Mouse (Mus musculus) bone marrow, adult 2 months (tissue): ENCODE data around the gene Hs2st1. TPM values are rescaled to one million over a fixed set of nuclear protein-coding genes. Genes with fewer than 3 reads are reported as not detected.

ENCODE experiments used
- H3K27ac ChIP-seq: fragments of 200-500 bp; 2 replicates; pipeline ENCODE4 v1.5.1; 2012; ENCODE audit warnings: low read depth, mild to moderate bottlenecking, control low read depth, inconsistent platforms, low read length; ENCODE audit not compliant: control insufficient read depth, poor library complexity, insufficient read depth
- H3K4me1 ChIP-seq: fragments of 200-500 bp; 2 replicates; pipeline ENCODE4 v1.6.1; 2011; ENCODE audit warnings: low read length; ENCODE audit not compliant: control insufficient read depth, insufficient read depth
- H3K4me3 ChIP-seq: fragments of 200-500 bp; replicated peaks from 2 replicates; pipeline ENCODE3; 2011; ENCODE audit warnings: mild to moderate bottlenecking, low read depth, low read length, control low read depth; ENCODE audit not compliant: control insufficient read depth
- CTCF ChIP-seq: fragments of 200-500 bp; IDR thresholded peaks from 2 replicates; pipeline ENCODE4 v1.5.1; 2011; ENCODE audit warnings: low read length, control low read depth; ENCODE audit not compliant: control insufficient read depth, insufficient read depth
- POLR2A ChIP-seq: fragments of 200-500 bp; IDR thresholded peaks from 2 replicates; pipeline ENCODE4 v1.6.1; 2011; ENCODE audit warnings: low read depth, mild to moderate bottlenecking, control low read depth, low read length, borderline replicate concordance; ENCODE audit not compliant: control insufficient read depth
- WGBS: fragments of 180-500 bp; shearing (Covaris S2); methylation state at CpG from one replicate; pipeline ENCODE4 v1.1.7; 2018; 5-methylcytosine and 5-hydroxymethylcytosine counted together
- polyA plus RNA-seq: library from polyadenylated mRNA; stranded (reverse); fragments of >200 nt; gene quantifications from 2 replicates; pipeline ENCODE4 v1.2.4, GENCODE M21; 2011; ENCODE audit warnings: low replicate concordance; ENCODE audit not compliant: missing spikeins, insufficient read depth, insufficient read length

Hs2st1 gene
- polyA plus RNA-seq, 1 experiment = 5.2 TPM

GRCm38 (mm10) chr3:144539051-144539450 is 30.9 kb downstream of the Hs2st1 start:
- Histone ChIP-seq H3K4me3 (no peak overlapping the region), H3K27ac (no peak overlapping the region), H3K4me1 (peaks cover 2% of the 10 kb centered on the region; the same call in 1 of the 2 replicates)
- 80% methylated on average over 3 of the region's 3 CpGs for WGBS
- no peak for TF ChIP-seq CTCF
- TF ChIP-seq POLR2A = no peak

DNA sequence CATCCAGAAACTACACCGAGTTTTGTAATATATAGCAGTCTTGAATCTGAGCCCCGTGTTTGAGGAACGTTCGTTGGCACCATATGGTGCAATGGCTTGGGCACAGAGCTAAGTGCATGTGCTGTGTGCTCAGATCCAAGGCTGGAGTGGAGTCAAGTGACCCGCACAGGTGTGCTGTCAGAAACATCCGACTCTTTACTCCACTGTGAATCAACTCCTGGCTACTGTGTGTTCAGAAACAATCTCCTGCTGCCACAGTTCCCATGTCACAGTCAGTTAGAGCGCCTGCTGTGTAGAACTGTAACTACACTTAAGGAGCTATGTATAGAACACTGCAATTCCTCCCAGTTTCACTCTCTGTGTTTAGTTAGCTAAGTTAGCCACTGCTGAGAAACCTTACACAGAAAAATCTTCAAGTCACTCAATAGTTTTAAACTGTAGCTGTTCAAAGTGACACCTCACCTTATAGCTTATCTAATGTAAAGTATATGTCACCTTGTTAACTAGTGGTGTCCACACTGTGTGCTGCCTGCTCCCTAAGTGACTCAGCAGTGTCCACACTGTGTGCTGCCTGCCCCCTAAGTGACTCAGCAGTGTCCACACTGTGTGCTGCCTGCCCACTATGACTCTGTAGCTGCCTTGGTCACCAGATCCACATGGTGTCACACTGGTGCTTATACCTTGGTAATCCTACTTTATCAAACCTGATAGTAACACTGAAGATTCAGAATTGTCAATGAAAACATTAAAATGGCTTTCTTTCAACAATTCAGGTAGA is 32.7 kb downstream of the Hs2st1 start:
- H3K4me1 ChIP-seq = peaks cover 2% of the 10 kb centered on the region; the same call in 1 of the 2 replicates
- no peak overlapping the region for H3K4me3 ChIP-seq
- TF ChIP-seq POLR2A (no peak), CTCF (no peak)
- 60% methylated on average over 7 of the region's 7 CpGs for WGBS
- no peak overlapping the region for H3K27ac ChIP-seq

GRCm38 (mm10) chr3:144535056-144535455 is 34.9 kb downstream of the Hs2st1 start:
- no peak for TF ChIP-seq POLR2A
- TF ChIP-seq CTCF = no peak
- Histone ChIP-seq H3K27ac (no peak overlapping the region), H3K4me3 (no peak overlapping the region), H3K4me1 (peaks cover 2% of the 10 kb centered on the region; the same call in 1 of the 2 replicates)
- WGBS = 77% methylated on average over 4 of the region's 4 CpGs

GRCm38 (mm10) chr3:144531023-144531422 is 39.0 kb downstream of the Hs2st1 start:
- Histone ChIP-seq H3K27ac (no peak overlapping the region), H3K4me3 (no peak overlapping the region), H3K4me1 (no peaks in the 10 kb centered on the region)
- 42% methylated on average over 5 of the region's 5 CpGs for WGBS
- no peak for TF ChIP-seq CTCF
- TF ChIP-seq POLR2A = no peak

DNA sequence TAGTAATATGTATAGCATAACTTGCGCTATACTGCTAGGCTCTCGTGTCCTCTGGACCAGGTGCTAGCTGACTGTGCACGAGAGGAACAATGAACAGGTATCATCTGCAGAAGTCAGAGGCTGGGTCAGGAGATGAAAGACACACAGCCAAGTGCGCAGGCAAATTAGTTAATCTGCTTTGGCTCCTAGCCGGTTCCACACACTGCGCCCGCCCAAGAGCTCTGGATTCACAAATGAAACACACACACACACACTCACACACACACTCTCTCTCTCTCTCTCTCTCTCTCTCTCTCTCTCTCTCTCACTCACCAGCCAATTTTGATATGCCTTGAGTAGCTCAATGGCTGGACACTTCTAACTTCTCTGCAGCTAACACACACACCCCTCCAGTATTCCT is 42.1 kb downstream of the Hs2st1 start:
- TF ChIP-seq CTCF (no peak), POLR2A (no peak)
- no peaks in the 10 kb centered on the region; the same call in none of the 2 replicates for H3K4me1 ChIP-seq
- WGBS = 90% methylated on average over 7 of the region's 7 CpGs
- H3K27ac ChIP-seq = no peak overlapping the region
- no peak overlapping the region for H3K4me3 ChIP-seq

- Histone ChIP-seq H3K4me3 (no peak overlapping the region), H3K27ac (no peak overlapping the region), H3K4me1 (no peaks in the 10 kb centered on the region; the same call in none of the 2 replicates)
- no peak for TF ChIP-seq POLR2A
- TF ChIP-seq CTCF = no peak
- WGBS = 81% methylated on average over 10 of the region's 10 CpGs
Observed at GRCm38 (mm10) chr3:144519581-144520272, 50.3 kb downstream of the Hs2st1 start.

GRCm38 (mm10) chr3:144518917-144519316 is 51.1 kb downstream of the Hs2st1 start:
- 82% methylated on average over 5 of the region's 5 CpGs for WGBS
- H3K4me3 ChIP-seq = no peak overlapping the region
- TF ChIP-seq POLR2A (no peak), CTCF (no peak)

GRCm38 (mm10) chr3:144515286-144515685 is 54.7 kb downstream of the Hs2st1 start:
- Histone ChIP-seq H3K4me1 (no peaks in the 10 kb centered on the region), H3K27ac (no peak overlapping the region), H3K4me3 (no peak overlapping the region)
- 87% methylated on average over 7 of the region's 7 CpGs for WGBS
- TF ChIP-seq CTCF = no peak
- TF ChIP-seq POLR2A = no peak

More at GRCm38 (mm10) chr3:144518917-144519316, 51.1 kb downstream of the Hs2st1 start:
- H3K27ac ChIP-seq = no peak overlapping the region
- H3K4me1 ChIP-seq = no peaks in the 10 kb centered on the region; the same call in none of the 2 replicates

GRCm38 (mm10) chr3:144514122-144514505 is 55.9 kb downstream of the Hs2st1 start:
- WGBS = 88% methylated on average over 10 of the region's 10 CpGs
- no peak for TF ChIP-seq POLR2A
- TF ChIP-seq CTCF = no peak
- Histone ChIP-seq H3K4me3 (no peak overlapping the region), H3K27ac (no peak overlapping the region), H3K4me1 (no peaks in the 10 kb centered on the region)
